Mouse (Mus musculus) limb, embryonic 10.5 days (tissue): ENCODE results near the gene Asb13. TPM values are rescaled to one million over a fixed set of nuclear protein-coding genes. Genes with fewer than 3 reads are reported as not detected.
A peak's percentile ranks its signal among the peaks of the same experiment; 100 is the strongest.

Experiments
- DNase-seq: peaks from one replicate; pipeline ENCODE4 v3.0.0-alpha.2; 2017; ENCODE audit warnings: low spot score
- H3K27ac ChIP-seq: fragments of 300-500 bp; sonication (generic); 2 replicates; pipeline ENCODE4 v1.5.1; 2016; ENCODE audit warnings: mild to moderate bottlenecking
- H3K27me3 ChIP-seq: fragments of 300-500 bp; sonication (generic); 2 replicates; pipeline ENCODE4 v1.6.1; 2016; ENCODE audit warnings: low read depth, mild to moderate bottlenecking; ENCODE audit not compliant: poor library complexity, severe bottlenecking
- H3K36me3 ChIP-seq: fragments of 300-500 bp; sonication (generic); 2 replicates; pipeline ENCODE4 v1.6.1; 2016; ENCODE audit warnings: mild to moderate bottlenecking, moderate library complexity
- H3K4me1 ChIP-seq: fragments of 300-500 bp; sonication (generic); 2 replicates; pipeline ENCODE4 v1.6.1; 2016
- H3K4me3 ChIP-seq: fragments of 300-500 bp; sonication (generic); 2 replicates; pipeline ENCODE4 v1.5.1; 2016; ENCODE audit warnings: mild to moderate bottlenecking, moderate library complexity
- H3K9me3 ChIP-seq: fragments of 300-500 bp; sonication (generic); replicated peaks from 2 replicates; pipeline ENCODE4 v1.6.1; 2016; ENCODE audit warnings: mild to moderate bottlenecking
- WGBS: fragments of 180-500 bp; shearing (Covaris S2); methylation state at CpG from one replicate; pipeline ENCODE4 v1.1.7; 2016; 5-methylcytosine and 5-hydroxymethylcytosine counted together
- polyA plus RNA-seq: library from polyadenylated mRNA; unstranded; fragments of >200 nt; fragmentation: Nextera tagmentation; extraction: Ambion mirVana; gene quantifications from 2 replicates; pipeline ENCODE4 v1.2.1, GENCODE M21; 2016

Asb13 gene
- polyA plus RNA-seq, 1 experiment from 2014 or later, result 16.1 TPM

GRCm38 (mm10) chr13:3669611-3670010 is 35.8 kb downstream of the Asb13 start:
- WGBS, result 54% methylated on average over 1 of the region's 1 CpGs
- peak overlapping the region; percentile 12 for H3K27ac ChIP-seq
- peaks cover 14% of the 10 kb centered on the region for H3K4me1 ChIP-seq
- H3K9me3 ChIP-seq, result no peaks in the 10 kb centered on the region
- H3K27me3 ChIP-seq, result no peaks in the 10 kb centered on the region
- H3K4me3 ChIP-seq, result no peak overlapping the region
- DNase-seq, result no peak
- H3K36me3 ChIP-seq, result no peaks in the 10 kb centered on the region

- WGBS, result 49% methylated on average over 1 of the region's 1 CpGs
- Histone ChIP-seq H3K9me3 (no peaks in the 10 kb centered on the region), H3K27me3 (no peaks in the 10 kb centered on the region), H3K4me1 (peaks cover 14% of the 10 kb centered on the region), H3K27ac (peak overlapping the region; percentile 48), H3K36me3 (no peaks in the 10 kb centered on the region), H3K4me3 (no peak overlapping the region)
- peak; percentile 50 for DNase-seq
Observed at GRCm38 (mm10) chr13:3670039-3670438, 36.2 kb downstream of the Asb13 start.

DNA sequence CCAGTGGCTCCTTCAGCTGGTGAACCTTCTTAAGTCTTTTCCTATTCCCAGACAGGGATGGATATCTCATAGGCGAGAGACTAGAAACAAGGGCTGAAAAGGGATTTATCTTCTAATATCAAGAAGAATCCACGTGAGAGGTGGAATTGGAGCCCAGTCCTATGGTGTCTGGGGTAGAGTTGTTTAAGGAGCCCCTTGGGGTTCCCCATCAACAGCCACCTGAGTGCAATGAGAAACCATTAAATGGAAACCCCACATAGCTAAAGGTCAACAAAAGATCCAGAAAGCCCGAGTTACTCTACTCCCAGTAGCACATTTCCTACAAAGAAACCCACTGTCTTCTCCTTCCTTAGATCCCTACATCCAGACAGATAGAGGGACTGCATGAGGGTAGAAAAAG is 39.3 kb downstream of the Asb13 start:
- Histone ChIP-seq H3K4me3 (no peak overlapping the region), H3K36me3 (no peaks in the 10 kb centered on the region), H3K4me1 (peaks cover 14% of the 10 kb centered on the region), H3K27ac (no peak overlapping the region; the same call in 1 of the 2 replicates), H3K27me3 (no peaks in the 10 kb centered on the region), H3K9me3 (no peaks in the 10 kb centered on the region)
- no peak for DNase-seq
- WGBS, result 81% methylated on average over 3 of the region's 3 CpGs

GRCm38 (mm10) chr13:3673622-3674021 is 39.8 kb downstream of the Asb13 start:
- H3K27me3 ChIP-seq, result no peaks in the 10 kb centered on the region
- H3K36me3 ChIP-seq, result no peaks in the 10 kb centered on the region
- DNase-seq, result no peak
- H3K27ac ChIP-seq, result no peak overlapping the region; the same call in 1 of the 2 replicates
- H3K4me3 ChIP-seq, result no peak overlapping the region
- no peaks in the 10 kb centered on the region for H3K9me3 ChIP-seq
- 77% methylated on average over 4 of the region's 4 CpGs for WGBS
- peaks cover 14% of the 10 kb centered on the region for H3K4me1 ChIP-seq

DNA sequence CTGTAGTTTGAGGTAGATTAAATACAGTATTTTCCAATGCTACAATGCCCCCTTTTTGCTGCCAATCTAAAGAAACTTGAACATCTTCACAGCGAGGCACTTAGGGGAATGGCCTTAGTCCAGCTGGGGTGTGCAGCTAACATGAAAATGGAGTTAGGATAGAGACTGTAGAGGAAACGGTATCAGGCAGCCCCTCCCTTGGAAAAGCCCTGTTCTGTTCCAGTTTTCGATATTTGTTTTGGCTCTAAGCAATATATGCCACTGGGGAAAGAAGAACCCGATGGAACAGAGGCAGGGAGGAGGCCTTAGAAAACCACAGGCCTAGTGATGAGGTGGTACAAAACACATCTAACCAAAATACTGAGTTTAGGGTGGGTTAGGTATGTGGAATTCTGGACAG is 42.0 kb downstream of the Asb13 start:
- 0 out of 2 replicates have a peak, but pooled peaks cover under 1% of the 10 kb centered on the region for H3K4me1 ChIP-seq
- no peak for DNase-seq
- H3K27me3 ChIP-seq, result no peaks in the 10 kb centered on the region
- H3K36me3 ChIP-seq, result no peaks in the 10 kb centered on the region
- H3K4me3 ChIP-seq, result no peak overlapping the region
- H3K27ac ChIP-seq, result no peak overlapping the region
- WGBS, result 96% methylated on average over 4 of the region's 4 CpGs
- H3K9me3 ChIP-seq, result no peaks in the 10 kb centered on the region

DNA sequence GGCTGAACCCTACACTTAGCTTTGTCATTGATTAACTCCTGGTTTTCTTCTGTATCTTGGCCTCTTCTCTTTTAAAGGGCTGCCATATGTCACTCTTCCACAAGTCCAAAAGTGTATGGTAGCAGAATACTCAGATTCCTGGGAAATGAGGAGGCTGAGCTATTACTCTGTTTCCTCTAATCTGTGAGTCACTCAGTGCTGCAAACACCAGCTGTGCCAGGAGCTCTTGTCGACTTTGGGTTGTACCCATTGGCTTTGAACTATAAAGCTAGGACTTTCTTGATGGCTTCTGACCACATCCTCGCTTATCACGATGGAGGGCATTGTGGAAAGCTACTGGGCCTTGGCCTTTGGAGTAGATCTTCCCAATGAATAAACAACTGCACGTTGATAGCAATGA is 45.3 kb downstream of the Asb13 start:
- Histone ChIP-seq H3K27me3 (no peaks in the 10 kb centered on the region), H3K4me3 (no peak overlapping the region), H3K27ac (no peak overlapping the region), H3K9me3 (no peaks in the 10 kb centered on the region), H3K36me3 (no peaks in the 10 kb centered on the region), H3K4me1 (no peaks in the 10 kb centered on the region)
- 90% methylated on average over 4 of the region's 4 CpGs for WGBS
- no peak for DNase-seq

DNA sequence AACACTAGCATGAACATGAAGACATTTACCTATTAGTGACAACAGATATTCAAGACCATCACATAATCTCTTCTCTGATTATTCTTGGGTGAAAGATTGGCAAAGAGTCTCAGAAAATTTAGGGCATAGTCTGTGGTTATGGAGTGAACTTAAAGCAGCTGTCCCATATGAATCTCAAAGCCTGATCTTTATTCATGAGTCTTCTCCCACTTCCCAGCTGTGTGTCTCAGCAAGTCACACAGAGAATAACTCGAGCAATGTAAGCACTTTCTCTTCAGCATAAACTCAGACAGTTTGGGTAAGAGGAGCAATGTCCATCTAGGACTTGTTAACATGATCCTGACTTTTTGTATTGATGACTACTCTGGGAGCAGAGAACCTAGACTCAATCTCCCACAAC is 52.5 kb downstream of the Asb13 start:
- 75% methylated on average over 1 of the region's 1 CpGs for WGBS

GRCm38 (mm10) chr13:3694599-3695343 is 60.9 kb downstream of the Asb13 start:
- 29% methylated on average over 11 of the region's 11 CpGs for WGBS
- no peaks in the 10 kb centered on the region for H3K9me3 ChIP-seq

More for the DNA sequence above, 52.5 kb downstream of the Asb13 start:
- Histone ChIP-seq H3K27ac (no peak overlapping the region), H3K9me3 (no peaks in the 10 kb centered on the region), H3K27me3 (no peaks in the 10 kb centered on the region), H3K4me1 (no peaks in the 10 kb centered on the region), H3K36me3 (no peaks in the 10 kb centered on the region), H3K4me3 (no peak overlapping the region)
- DNase-seq, result no peak

DNA sequence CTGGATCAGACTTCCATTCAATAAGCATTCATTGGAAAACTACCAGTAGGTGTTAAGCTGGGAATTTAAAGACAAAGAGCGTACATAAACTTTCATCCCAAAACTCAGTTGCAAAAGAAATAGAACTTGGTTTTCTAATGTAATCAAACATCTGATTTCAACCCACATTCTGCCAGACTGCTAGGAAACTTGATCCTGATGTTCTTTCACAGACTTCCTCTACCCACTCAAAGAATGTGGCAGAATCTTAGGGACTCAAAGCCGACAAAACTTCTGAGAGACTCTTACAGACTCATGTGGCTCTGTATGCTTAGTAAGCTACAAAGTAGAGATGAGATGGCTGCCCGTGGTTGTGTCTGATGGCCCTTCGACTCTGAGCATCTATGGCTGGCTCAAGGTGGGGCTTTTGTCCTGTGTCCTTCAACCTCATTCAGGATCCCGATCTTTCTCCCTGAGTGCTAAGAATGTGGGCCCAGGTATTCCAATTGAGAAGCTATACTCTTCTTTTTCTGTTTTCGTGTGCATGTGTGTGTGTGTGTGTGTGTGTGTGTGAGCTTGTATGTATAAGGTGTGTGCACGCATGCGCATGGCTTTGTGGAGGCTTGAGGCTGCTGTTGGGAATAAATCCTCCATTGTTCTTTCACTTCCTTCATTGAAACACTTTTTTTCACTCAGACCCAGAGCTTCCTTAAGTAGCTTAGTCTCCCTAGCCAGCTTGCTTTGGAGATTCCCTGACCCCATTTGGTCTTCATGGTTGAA is 63.3 kb downstream of the Asb13 start:
- H3K4me1 ChIP-seq, result peaks cover 20% of the 10 kb centered on the region
- H3K9me3 ChIP-seq, result no peaks in the 10 kb centered on the region
- WGBS, result 87% methylated on average over 8 of the region's 8 CpGs
- H3K4me3 ChIP-seq, result no peak overlapping the region
- H3K27me3 ChIP-seq, result no peaks in the 10 kb centered on the region
- no peak for DNase-seq
- H3K27ac ChIP-seq, result peak overlapping the region; percentile 53; the same call in 1 of the 2 replicates
- no peaks in the 10 kb centered on the region for H3K36me3 ChIP-seq

More at GRCm38 (mm10) chr13:3694599-3695343, 60.9 kb downstream of the Asb13 start:
- Histone ChIP-seq H3K27me3 (no peaks in the 10 kb centered on the region), H3K36me3 (no peaks in the 10 kb centered on the region), H3K4me3 (no peak overlapping the region), H3K4me1 (peaks cover 17% of the 10 kb centered on the region), H3K27ac (peak overlapping the region; percentile 31; the same call in 1 of the 2 replicates)
- DNase-seq, result peak; percentile 46

DNA sequence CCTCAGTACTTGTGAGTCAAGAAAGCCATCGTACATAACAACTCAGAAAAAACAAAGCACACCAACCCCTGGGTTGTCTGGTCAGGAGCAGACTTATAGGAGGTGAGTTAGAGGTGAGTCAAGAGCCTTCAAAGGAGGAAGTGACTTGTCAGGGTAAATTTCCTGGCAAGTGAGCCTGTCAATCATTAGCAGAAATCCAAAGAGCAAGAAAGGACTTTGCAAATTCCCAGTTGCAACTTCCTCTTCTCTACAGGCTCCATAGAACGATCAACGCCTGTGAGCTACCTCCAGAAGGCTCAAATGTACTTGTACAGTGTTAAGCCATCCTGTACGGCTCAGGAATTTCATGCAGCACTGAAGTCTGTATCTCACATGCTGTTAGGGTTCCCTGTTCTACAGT is 66.9 kb downstream of the Asb13 start:
- no peaks in the 10 kb centered on the region for H3K27me3 ChIP-seq
- no peaks in the 10 kb centered on the region for H3K36me3 ChIP-seq
- DNase-seq, result no peak
- no peak overlapping the region for H3K27ac ChIP-seq
- H3K4me1 ChIP-seq, result peaks cover 8% of the 10 kb centered on the region
- H3K4me3 ChIP-seq, result no peak overlapping the region
- no peaks in the 10 kb centered on the region for H3K9me3 ChIP-seq
- 87% methylated on average over 4 of the region's 4 CpGs for WGBS

Other genes with a start within 250 kb of the Asb13 start
- gene Gdi2, start 96.0 kb upstream of the Asb13 start, polyA plus RNA-seq, result 428 and 453 TPM in 2 replicates
- 23.7 and 25.8 TPM in 2 replicates for gene Fam208b, start 22.9 kb upstream of the Asb13 start, polyA plus RNA-seq
- not detected in 2 replicates for gene Calml3, start 170.3 kb downstream of the Asb13 start, polyA plus RNA-seq
- not detected in 2 replicates for gene Calm4, start 203.7 kb downstream of the Asb13 start, polyA plus RNA-seq
- not detected in 2 replicates for gene Calm5, start 220.1 kb downstream of the Asb13 start, polyA plus RNA-seq